Mouse (Mus musculus): Measurements from ENCODE around the gene Tmcc1. TPM values are rescaled to one million over a fixed set of nuclear protein-coding genes. Genes with fewer than 3 reads are reported as not detected.

Tmcc1 gene
- polyA plus RNA-seq, 1 experiment: 20.5 TPM

DNA sequence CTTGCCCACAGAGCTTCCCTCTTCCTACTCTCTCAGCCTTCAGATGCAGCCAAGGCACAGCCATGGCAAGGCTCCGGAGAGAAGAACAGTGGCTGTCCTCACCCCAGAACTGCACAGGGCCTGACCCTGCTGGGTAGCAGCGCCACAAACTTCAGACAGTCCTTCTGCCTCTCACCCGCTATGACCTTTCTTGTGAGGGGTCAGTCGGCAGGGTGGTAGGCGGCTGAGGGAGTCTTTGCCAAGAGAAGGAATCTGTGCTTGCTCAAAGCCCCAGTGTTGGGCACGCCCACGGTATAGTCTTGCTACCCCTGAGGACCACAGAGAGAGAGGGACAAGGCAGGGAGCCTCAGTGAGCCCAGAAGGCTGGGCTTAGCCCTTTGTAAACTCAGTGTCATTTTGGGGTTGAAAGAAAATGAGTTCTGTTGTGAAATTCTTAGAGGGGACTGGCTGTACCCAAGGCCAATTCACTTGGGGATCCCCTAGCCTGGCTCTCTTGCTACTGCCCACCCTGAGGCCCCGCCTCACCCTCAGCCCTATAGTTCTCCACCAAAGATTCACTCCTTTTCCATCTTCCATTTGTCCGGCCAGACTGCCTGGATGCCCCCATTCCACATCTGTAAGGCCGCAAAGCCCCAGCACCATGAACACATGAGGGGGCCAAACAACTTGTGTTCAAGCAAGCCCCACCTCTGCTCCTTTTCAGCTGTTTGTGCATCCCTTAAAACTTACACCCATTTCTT is 201.2 kb downstream of the Tmcc1 start:
- Histone ChIP-seq H3K4me3 (ENCODE audit: low read depth, low read length) (no peak overlapping the region), H3K36me3 (ENCODE audit: control insufficient read depth, insufficient read depth, low read length, poor library complexity, severe bottlenecking) (no peaks in the 10 kb centered on the region), H3K27me3 (ENCODE audit: control insufficient read depth, insufficient read depth, low read length, poor library complexity, severe bottlenecking) (peaks cover 16% of the 10 kb centered on the region; the same call in 1 of the 2 replicates), H3K4me1 (ENCODE audit: control insufficient read depth, insufficient read depth, low read length) (no peaks in the 10 kb centered on the region), H3K9me3 (replicated peaks; ENCODE audit: control insufficient read depth, insufficient read depth, low read length, poor library complexity, severe bottlenecking) (no peaks in the 10 kb centered on the region), H3K27ac (ENCODE audit: insufficient read depth, low read length) (no peak overlapping the region), H3K9ac (ENCODE audit: low read depth, poor library complexity, severe bottlenecking) (no peak overlapping the region)
- TF ChIP-seq EP300 (IDR thresholded peaks at IDR 0.05; ENCODE audit: insufficient read depth, low read depth, low read length) (no peak), CTCF (IDR thresholded peaks at IDR 0.05; ENCODE audit: low read depth, low read length) (no peak), POLR2A (IDR thresholded peaks at IDR 0.05; ENCODE audit: insufficient read depth, low read length) (no peak)

GRCm38 (mm10) chr6:115991108-115991880 is 202.0 kb downstream of the Tmcc1 start:
- no peak for TF ChIP-seq EP300 (IDR thresholded peaks at IDR 0.05; ENCODE audit: insufficient read depth, low read depth, low read length)
- no peak for TF ChIP-seq CTCF (IDR thresholded peaks at IDR 0.05; ENCODE audit: low read depth, low read length)
- no peak for TF ChIP-seq POLR2A (IDR thresholded peaks at IDR 0.05; ENCODE audit: insufficient read depth, low read length)
- Histone ChIP-seq H3K4me1 (ENCODE audit: control insufficient read depth, insufficient read depth, low read length) (no peaks in the 10 kb centered on the region), H3K36me3 (ENCODE audit: control insufficient read depth, insufficient read depth, low read length, poor library complexity, severe bottlenecking) (no peaks in the 10 kb centered on the region), H3K4me3 (ENCODE audit: low read depth, low read length) (no peak overlapping the region), H3K27me3 (ENCODE audit: control insufficient read depth, insufficient read depth, low read length, poor library complexity, severe bottlenecking) (peaks cover 16% of the 10 kb centered on the region; the same call in 1 of the 2 replicates), H3K9ac (ENCODE audit: low read depth, poor library complexity, severe bottlenecking) (no peak overlapping the region), H3K27ac (ENCODE audit: insufficient read depth, low read length) (no peak overlapping the region), H3K9me3 (replicated peaks; ENCODE audit: control insufficient read depth, insufficient read depth, low read length, poor library complexity, severe bottlenecking) (no peaks in the 10 kb centered on the region)

DNA sequence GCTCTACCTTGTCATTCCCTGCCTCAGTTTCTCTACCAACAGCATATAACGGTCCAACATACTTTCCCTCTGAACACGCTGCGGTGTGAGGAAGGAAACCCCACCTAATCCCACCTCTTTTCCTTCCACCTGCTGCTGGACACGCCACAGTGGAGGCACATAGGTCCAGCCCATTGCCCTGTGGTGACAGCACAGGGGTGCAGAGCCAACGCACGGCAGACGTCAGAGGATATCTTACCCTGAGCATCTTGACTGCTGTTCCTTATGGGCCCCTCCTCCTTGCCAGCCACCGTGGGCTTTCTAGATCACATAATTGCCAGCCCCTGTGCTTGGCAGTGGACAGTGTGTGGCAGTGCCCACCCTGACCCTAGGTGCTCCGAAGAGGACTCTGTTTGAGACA is 202.8 kb downstream of the Tmcc1 start:
- Histone ChIP-seq H3K9me3 (replicated peaks; ENCODE audit: control insufficient read depth, insufficient read depth, low read length, poor library complexity, severe bottlenecking) (no peaks in the 10 kb centered on the region), H3K9ac (ENCODE audit: low read depth, poor library complexity, severe bottlenecking) (no peak overlapping the region), H3K4me1 (ENCODE audit: control insufficient read depth, insufficient read depth, low read length) (no peaks in the 10 kb centered on the region), H3K36me3 (ENCODE audit: control insufficient read depth, insufficient read depth, low read length, poor library complexity, severe bottlenecking) (no peaks in the 10 kb centered on the region), H3K27me3 (ENCODE audit: control insufficient read depth, insufficient read depth, low read length, poor library complexity, severe bottlenecking) (peaks cover 16% of the 10 kb centered on the region; the same call in 1 of the 2 replicates), H3K4me3 (ENCODE audit: low read depth, low read length) (no peak overlapping the region), H3K27ac (ENCODE audit: insufficient read depth, low read length) (no peak overlapping the region)
- TF ChIP-seq CTCF (IDR thresholded peaks at IDR 0.05; ENCODE audit: low read depth, low read length) (no peak), POLR2A (IDR thresholded peaks at IDR 0.05; ENCODE audit: insufficient read depth, low read length) (no peak), EP300 (IDR thresholded peaks at IDR 0.05; ENCODE audit: insufficient read depth, low read depth, low read length) (no peak)

- no peak overlapping the region for H3K27ac ChIP-seq (ENCODE audit: insufficient read depth, low read length)
- H3K9me3 ChIP-seq (replicated peaks; ENCODE audit: control insufficient read depth, insufficient read depth, low read length, poor library complexity, severe bottlenecking): no peaks in the 10 kb centered on the region
- TF ChIP-seq EP300 (IDR thresholded peaks at IDR 0.05; ENCODE audit: insufficient read depth, low read depth, low read length) (no peak), POLR2A (IDR thresholded peaks at IDR 0.05; ENCODE audit: insufficient read depth, low read length) (no peak), CTCF (IDR thresholded peaks at IDR 0.05; ENCODE audit: low read depth, low read length) (no peak)
- H3K27me3 ChIP-seq (ENCODE audit: control insufficient read depth, insufficient read depth, low read length, poor library complexity, severe bottlenecking): peaks cover 16% of the 10 kb centered on the region; the same call in 1 of the 2 replicates
- no peaks in the 10 kb centered on the region for H3K4me1 ChIP-seq (ENCODE audit: control insufficient read depth, insufficient read depth, low read length)
- H3K36me3 ChIP-seq (ENCODE audit: control insufficient read depth, insufficient read depth, low read length, poor library complexity, severe bottlenecking): no peaks in the 10 kb centered on the region
- no peak overlapping the region for H3K4me3 ChIP-seq (ENCODE audit: low read depth, low read length)
- H3K9ac ChIP-seq (ENCODE audit: low read depth, poor library complexity, severe bottlenecking): no peak overlapping the region
Measured at GRCm38 (mm10) chr6:115990056-115990455, 203.2 kb downstream of the Tmcc1 start.

DNA sequence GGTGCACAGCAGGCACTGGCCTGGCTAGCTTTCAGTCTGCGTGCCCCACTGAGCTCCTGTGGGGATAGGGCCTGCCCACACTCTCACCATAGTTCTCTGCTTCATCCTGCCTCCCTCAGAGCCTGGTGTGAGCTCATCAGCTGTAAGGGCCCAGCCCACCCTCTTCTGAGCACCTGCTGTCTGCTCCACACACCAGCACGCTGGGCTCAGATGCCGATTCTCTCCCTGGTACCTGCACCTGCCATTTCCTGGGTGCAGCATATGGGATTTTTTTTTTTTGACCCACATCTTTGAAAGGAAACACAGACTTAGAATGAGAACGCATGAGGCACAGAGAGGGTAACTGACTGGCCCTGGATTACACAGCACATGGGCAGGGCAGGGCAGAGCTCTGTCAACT is 203.7 kb downstream of the Tmcc1 start:
- no peak overlapping the region for H3K4me3 ChIP-seq (ENCODE audit: low read depth, low read length)
- no peaks in the 10 kb centered on the region for H3K4me1 ChIP-seq (ENCODE audit: control insufficient read depth, insufficient read depth, low read length)
- H3K36me3 ChIP-seq (ENCODE audit: control insufficient read depth, insufficient read depth, low read length, poor library complexity, severe bottlenecking): no peaks in the 10 kb centered on the region
- no peak overlapping the region for H3K27ac ChIP-seq (ENCODE audit: insufficient read depth, low read length)
- no peaks in the 10 kb centered on the region for H3K9me3 ChIP-seq (replicated peaks; ENCODE audit: control insufficient read depth, insufficient read depth, low read length, poor library complexity, severe bottlenecking)
- peaks cover 16% of the 10 kb centered on the region; the same call in 1 of the 2 replicates for H3K27me3 ChIP-seq (ENCODE audit: control insufficient read depth, insufficient read depth, low read length, poor library complexity, severe bottlenecking)
- no peak for TF ChIP-seq EP300 (IDR thresholded peaks at IDR 0.05; ENCODE audit: insufficient read depth, low read depth, low read length)
- no peak for TF ChIP-seq CTCF (IDR thresholded peaks at IDR 0.05; ENCODE audit: low read depth, low read length)
- TF ChIP-seq POLR2A (IDR thresholded peaks at IDR 0.05; ENCODE audit: insufficient read depth, low read length): no peak
- H3K9ac ChIP-seq (ENCODE audit: low read depth, poor library complexity, severe bottlenecking): no peak overlapping the region

DNA sequence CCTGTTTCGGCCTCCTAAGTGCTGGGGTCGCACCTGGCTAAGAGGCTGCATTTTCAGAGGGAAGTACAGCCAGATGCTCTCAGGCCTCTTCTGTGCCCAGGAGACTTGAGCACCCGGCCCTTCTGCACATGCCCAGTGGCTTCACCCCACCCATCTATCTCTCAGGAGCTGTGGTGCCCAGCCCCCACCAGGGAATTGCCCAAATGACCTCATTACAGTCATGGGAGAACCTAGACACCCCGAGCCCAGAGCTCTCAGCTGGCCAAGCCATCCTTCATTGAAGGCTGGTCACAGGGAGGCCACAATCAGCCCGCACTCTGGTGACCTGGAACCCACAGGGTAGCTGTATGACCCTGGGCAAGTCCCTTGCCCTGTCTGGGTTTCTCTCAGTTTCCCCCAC is 204.3 kb downstream of the Tmcc1 start:
- H3K9me3 ChIP-seq (replicated peaks; ENCODE audit: control insufficient read depth, insufficient read depth, low read length, poor library complexity, severe bottlenecking): no peaks in the 10 kb centered on the region
- TF ChIP-seq POLR2A (IDR thresholded peaks at IDR 0.05; ENCODE audit: insufficient read depth, low read length) (no peak), CTCF (IDR thresholded peaks at IDR 0.05; ENCODE audit: low read depth, low read length) (no peak), EP300 (IDR thresholded peaks at IDR 0.05; ENCODE audit: insufficient read depth, low read depth, low read length) (no peak)
- no peaks in the 10 kb centered on the region for H3K36me3 ChIP-seq (ENCODE audit: control insufficient read depth, insufficient read depth, low read length, poor library complexity, severe bottlenecking)
- H3K4me3 ChIP-seq (ENCODE audit: low read depth, low read length): no peak overlapping the region
- H3K9ac ChIP-seq (ENCODE audit: low read depth, poor library complexity, severe bottlenecking): no peak overlapping the region
- peaks cover 11% of the 10 kb centered on the region; the same call in 1 of the 2 replicates for H3K27me3 ChIP-seq (ENCODE audit: control insufficient read depth, insufficient read depth, low read length, poor library complexity, severe bottlenecking)
- no peaks in the 10 kb centered on the region for H3K4me1 ChIP-seq (ENCODE audit: control insufficient read depth, insufficient read depth, low read length)
- H3K27ac ChIP-seq (ENCODE audit: insufficient read depth, low read length): no peak overlapping the region
